Mouse (Mus musculus) limb, embryonic 14.5 days (tissue): ENCODE data around the gene Spaar. TPM values are rescaled to one million over a fixed set of nuclear protein-coding genes. Genes with fewer than 3 reads are reported as not detected.
A peak's percentile ranks its signal among the peaks of the same experiment; 100 is the strongest.

Source experiments
- ATAC-seq: fragments of 200-750 bp; cut with Nextera tagmentation; 2 replicates; pipeline ENCODE4 v1.8.0; 2017; ENCODE audit warnings: low read depth, moderate number of reproducible peaks, moderate TSS enrichment; ENCODE audit not compliant: low FRiP score
- DNase-seq: peaks from one replicate; pipeline ENCODE4 v3.0.0-alpha.2; 2015; ENCODE audit warnings: low spot score
- H3K27ac ChIP-seq: fragments of 300-500 bp; sonication (generic); replicated peaks from 2 replicates; pipeline ENCODE4 v1.5.1; 2014; ENCODE audit warnings: low read depth, mild to moderate bottlenecking, low read length, moderate library complexity, mixed read lengths
- H3K27me3 ChIP-seq: fragments of 300-500 bp; sonication (generic); 2 replicates; pipeline ENCODE4 v1.6.1; 2014; ENCODE audit warnings: low read length, mixed read lengths; ENCODE audit not compliant: control insufficient read depth, insufficient read depth
- H3K36me3 ChIP-seq: fragments of 300-500 bp; sonication (generic); 2 replicates; pipeline ENCODE4 v1.6.1; 2014; ENCODE audit warnings: mild to moderate bottlenecking, low read length, moderate library complexity, mixed read lengths; ENCODE audit not compliant: control insufficient read depth, insufficient read depth
- H3K4me1 ChIP-seq: fragments of 300-500 bp; sonication (generic); 2 replicates; pipeline ENCODE4 v1.6.1; 2014; ENCODE audit warnings: antibody characterized with exemption, low read length, mixed read lengths; ENCODE audit not compliant: control insufficient read depth, insufficient read depth
- H3K4me2 ChIP-seq: fragments of 300-500 bp; sonication (generic); replicated peaks from 2 replicates; pipeline ENCODE4 v1.6.1; 2014; ENCODE audit warnings: low read depth, mild to moderate bottlenecking, low read length, moderate library complexity; ENCODE audit not compliant: severe bottlenecking
- H3K4me3 ChIP-seq: fragments of 300-500 bp; sonication (generic); replicated peaks from 2 replicates; pipeline ENCODE4 v1.5.1; 2014; ENCODE audit warnings: low read length
- H3K9ac ChIP-seq: fragments of 300-500 bp; sonication (generic); 2 replicates; pipeline ENCODE4 v1.6.1; 2014; ENCODE audit warnings: mild to moderate bottlenecking, low read depth, low read length, moderate library complexity; ENCODE audit not compliant: severe bottlenecking
- H3K9me3 ChIP-seq: fragments of 300-500 bp; sonication (generic); 2 replicates; pipeline ENCODE4 v1.6.1; 2016; ENCODE audit warnings: low read length; ENCODE audit not compliant: control insufficient read depth
- POLR2A ChIP-seq: fragments of 200-500 bp; IDR thresholded peaks from 2 replicates; pipeline ENCODE4 v1.8.0; 2012; ENCODE audit warnings: inconsistent platforms, mild to moderate bottlenecking, moderate library complexity, borderline replicate concordance; ENCODE audit not compliant: insufficient read depth, insufficient read length; ENCODE audit errors: extremely low read depth
- WGBS: fragments of 180-500 bp; shearing (Covaris S2); extraction: QIAGEN DNeasy Blood & Tissue Kit; methylation state at CpG from one replicate; pipeline ENCODE4 v1.1.7; 2014; 5-methylcytosine and 5-hydroxymethylcytosine counted together
- polyA plus RNA-seq, 2 experiments: library from polyadenylated mRNA; depleted of rRNA in 1 of 2; stranded (reverse) in 1 of 2; unstranded in 1 of 2; fragments of >200 nt; fragmentation: Nextera tagmentation in 1 of 2; extraction: Ambion mirVana in 1 of 2; gene quantifications; 2 replicates each; pipeline versions ENCODE4 v1.2.1 to v1.2.3; 2012 to 2014

Spaar gene
- polyA plus RNA-seq, 2 experiments: 0.10 to 1.3 TPM

DNA sequence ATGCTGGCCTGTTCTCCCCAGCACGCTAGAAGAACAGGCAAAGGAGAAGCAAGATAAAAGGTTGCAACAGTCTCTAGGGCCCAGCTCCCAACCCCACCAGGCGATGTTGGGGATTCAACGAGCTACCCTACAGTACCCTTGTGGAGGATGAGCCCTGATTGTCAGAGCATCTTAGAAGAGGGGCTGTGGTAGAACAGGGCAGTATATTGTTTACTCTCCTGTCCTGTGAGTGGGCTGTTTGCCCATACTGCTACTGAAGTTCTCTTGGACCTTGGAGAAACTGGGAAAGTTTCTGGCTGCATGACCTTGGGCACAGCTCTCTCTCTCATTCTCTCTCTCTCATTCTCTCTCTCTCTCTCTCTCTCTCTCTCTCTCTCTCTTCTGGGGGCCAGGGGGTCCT lies 708 bp upstream of the Spaar start:
- ATAC-seq (no peak), DNase-seq (no peak)
- 69% methylated on average over 3 of the region's 3 CpGs for WGBS
- H3K27ac ChIP-seq: no peak overlapping the region; the same call in 1 of the 2 replicates
- H3K4me3 ChIP-seq: no peak overlapping the region
- no peaks in the 10 kb centered on the region for H3K9me3 ChIP-seq
- no peaks in the 10 kb centered on the region for H3K27me3 ChIP-seq
- H3K4me2 ChIP-seq: no peak overlapping the region
- H3K36me3 ChIP-seq: no peaks in the 10 kb centered on the region
- H3K4me1 ChIP-seq: peaks cover 21% of the 10 kb centered on the region
- no peak for TF ChIP-seq POLR2A
- H3K9ac ChIP-seq: no peak overlapping the region

DNA sequence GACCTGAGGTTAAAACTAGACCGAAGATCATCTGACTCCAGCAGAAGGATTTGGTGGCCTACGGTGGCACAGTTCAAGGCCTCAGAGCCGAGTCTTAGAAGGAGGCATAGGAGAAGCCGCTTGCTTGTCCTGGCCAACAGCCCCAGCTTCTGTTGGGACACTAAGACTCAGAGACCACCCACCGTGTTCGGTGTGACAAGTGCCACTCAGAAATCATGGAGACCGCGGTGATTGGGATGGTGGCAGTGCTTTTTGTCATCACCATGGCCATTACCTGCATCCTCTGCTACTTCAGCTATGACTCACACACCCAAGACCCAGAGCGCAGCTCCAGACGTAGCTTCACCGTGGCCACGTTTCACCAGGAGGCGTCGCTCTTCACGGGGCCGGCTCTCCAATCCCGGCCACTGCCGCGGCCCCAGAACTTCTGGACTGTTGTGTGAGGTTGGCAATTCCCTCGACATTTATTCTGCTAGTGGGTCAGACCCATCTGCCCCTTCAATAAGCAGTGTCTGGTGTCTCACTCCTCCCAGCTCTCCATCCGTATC lies 990 bp downstream of the Spaar start:
- DNase-seq: no peak
- Histone ChIP-seq H3K4me3 (no peak overlapping the region), H3K4me1 (peaks cover 21% of the 10 kb centered on the region), H3K27me3 (no peaks in the 10 kb centered on the region), H3K36me3 (no peaks in the 10 kb centered on the region), H3K9ac (no peak overlapping the region), H3K9me3 (no peaks in the 10 kb centered on the region), H3K27ac (no peak overlapping the region), H3K4me2 (no peak overlapping the region)
- TF ChIP-seq POLR2A: no peak
- WGBS: 68% methylated on average over 21 of the region's 21 CpGs
- no peak for ATAC-seq

DNA sequence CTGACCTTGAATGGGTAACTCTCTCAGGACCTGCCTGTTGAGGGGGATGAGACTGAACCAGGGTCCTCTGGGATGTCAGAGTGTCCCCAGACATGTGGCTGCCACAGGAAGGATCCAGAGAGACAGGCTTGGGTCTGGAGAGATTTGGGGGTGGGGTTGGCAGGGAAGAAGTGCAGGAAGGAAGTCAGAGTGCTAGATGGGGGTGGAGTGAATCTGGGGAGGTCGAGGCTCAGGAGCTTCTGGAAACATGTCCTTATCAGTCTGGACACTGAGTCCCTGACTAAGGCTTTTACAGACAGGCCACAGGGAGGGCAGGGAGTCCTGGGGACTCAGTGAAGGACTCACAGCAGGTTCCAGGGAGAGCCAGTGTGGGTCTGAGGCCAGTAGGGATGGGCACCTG lies 2.3 kb downstream of the Spaar start:
- TF ChIP-seq POLR2A: no peak
- H3K27ac ChIP-seq: no peak overlapping the region
- H3K36me3 ChIP-seq: no peaks in the 10 kb centered on the region
- no peak overlapping the region for H3K4me2 ChIP-seq
- no peak overlapping the region for H3K9ac ChIP-seq
- peaks cover 30% of the 10 kb centered on the region for H3K4me1 ChIP-seq
- no peak overlapping the region for H3K4me3 ChIP-seq
- ATAC-seq (no peak), DNase-seq (no peak)
- no peaks in the 10 kb centered on the region for H3K9me3 ChIP-seq
- H3K27me3 ChIP-seq: no peaks in the 10 kb centered on the region
- 11% methylated on average over 1 of the region's 1 CpGs for WGBS

DNA sequence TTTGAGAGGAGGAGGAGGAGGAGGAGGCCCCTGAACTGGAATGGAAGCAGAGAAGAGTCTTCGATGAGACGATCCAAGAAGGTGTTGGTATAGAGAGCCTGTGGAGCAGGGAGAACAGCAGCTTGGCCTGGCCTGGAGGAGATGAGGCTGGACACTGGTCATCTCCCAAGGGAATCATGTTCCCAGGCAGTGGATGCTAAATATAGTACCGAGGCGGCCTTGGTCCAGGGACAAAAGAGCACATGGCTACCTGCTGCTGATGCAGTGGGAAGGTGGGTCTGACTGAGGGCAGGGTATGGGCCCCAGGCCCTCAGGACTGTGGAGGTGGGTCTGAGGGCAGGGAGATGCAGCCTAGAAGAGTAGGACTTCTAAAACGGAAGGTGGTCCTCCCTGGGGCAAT lies 3.4 kb downstream of the Spaar start:
- Histone ChIP-seq H3K36me3 (no peaks in the 10 kb centered on the region), H3K9ac (no peak overlapping the region), H3K27me3 (no peaks in the 10 kb centered on the region), H3K4me2 (no peak overlapping the region), H3K4me1 (peaks cover 34% of the 10 kb centered on the region), H3K9me3 (no peaks in the 10 kb centered on the region), H3K4me3 (no peak overlapping the region), H3K27ac (no peak overlapping the region)
- DNase-seq (no peak), ATAC-seq (no peak)
- 80% methylated on average over 5 of the region's 5 CpGs for WGBS
- TF ChIP-seq POLR2A: no peak

DNA sequence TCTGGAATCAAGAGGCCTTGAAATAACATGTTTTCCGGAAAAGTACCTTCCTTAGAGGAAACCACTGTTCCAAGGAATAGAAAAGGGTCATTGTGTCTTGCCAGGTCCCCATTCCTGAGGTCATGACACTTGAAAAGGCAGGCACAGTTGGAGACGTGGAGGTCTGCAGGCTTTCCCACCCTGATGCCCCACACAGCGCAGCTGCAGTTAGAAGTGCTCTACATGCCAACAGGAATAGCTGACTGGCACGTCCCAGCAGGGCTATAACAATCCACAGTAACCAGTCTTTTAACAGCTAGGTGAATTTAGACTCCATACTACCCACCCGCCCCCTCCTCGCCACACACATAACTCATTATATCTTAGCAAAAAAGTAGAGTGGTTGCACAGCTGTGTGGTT lies 7.3 kb downstream of the Spaar start:
- WGBS: 54% methylated on average over 6 of the region's 6 CpGs
- H3K27ac ChIP-seq: peak overlapping the region; percentile 71
- no peak overlapping the region for H3K9ac ChIP-seq
- DNase-seq (peak; percentile 24), ATAC-seq (no peak)
- H3K27me3 ChIP-seq: no peaks in the 10 kb centered on the region
- peaks cover 21% of the 10 kb centered on the region for H3K4me1 ChIP-seq
- no peaks in the 10 kb centered on the region for H3K36me3 ChIP-seq
- H3K4me3 ChIP-seq: no peak overlapping the region
- TF ChIP-seq POLR2A: no peak
- no peaks in the 10 kb centered on the region for H3K9me3 ChIP-seq
- no peak overlapping the region for H3K4me2 ChIP-seq
